Mouse (Mus musculus) limb, embryonic 14.5 days (tissue): ENCODE data around the gene 1700123O20Rik. TPM values are rescaled to one million over a fixed set of nuclear protein-coding genes. Genes with fewer than 3 reads are reported as not detected.

Source experiments
- ATAC-seq: fragments of 200-750 bp; cut with Nextera tagmentation; 2 replicates; pipeline ENCODE4 v1.8.0; 2017; ENCODE audit warnings: low read depth, moderate number of reproducible peaks, moderate TSS enrichment; ENCODE audit not compliant: low FRiP score
- DNase-seq: peaks from one replicate; pipeline ENCODE4 v3.0.0-alpha.2; 2015; ENCODE audit warnings: low spot score
- H3K27ac ChIP-seq: fragments of 300-500 bp; sonication (generic); replicated peaks from 2 replicates; pipeline ENCODE4 v1.5.1; 2014; ENCODE audit warnings: low read depth, mild to moderate bottlenecking, low read length, moderate library complexity, mixed read lengths
- H3K27me3 ChIP-seq: fragments of 300-500 bp; sonication (generic); 2 replicates; pipeline ENCODE4 v1.6.1; 2014; ENCODE audit warnings: low read length, mixed read lengths; ENCODE audit not compliant: control insufficient read depth, insufficient read depth
- H3K36me3 ChIP-seq: fragments of 300-500 bp; sonication (generic); 2 replicates; pipeline ENCODE4 v1.6.1; 2014; ENCODE audit warnings: mild to moderate bottlenecking, low read length, moderate library complexity, mixed read lengths; ENCODE audit not compliant: control insufficient read depth, insufficient read depth
- H3K4me1 ChIP-seq: fragments of 300-500 bp; sonication (generic); 2 replicates; pipeline ENCODE4 v1.6.1; 2014; ENCODE audit warnings: antibody characterized with exemption, low read length, mixed read lengths; ENCODE audit not compliant: control insufficient read depth, insufficient read depth
- H3K4me2 ChIP-seq: fragments of 300-500 bp; sonication (generic); replicated peaks from 2 replicates; pipeline ENCODE4 v1.6.1; 2014; ENCODE audit warnings: low read depth, mild to moderate bottlenecking, low read length, moderate library complexity; ENCODE audit not compliant: severe bottlenecking
- H3K4me3 ChIP-seq: fragments of 300-500 bp; sonication (generic); replicated peaks from 2 replicates; pipeline ENCODE4 v1.5.1; 2014; ENCODE audit warnings: low read length
- H3K9ac ChIP-seq: fragments of 300-500 bp; sonication (generic); 2 replicates; pipeline ENCODE4 v1.6.1; 2014; ENCODE audit warnings: mild to moderate bottlenecking, low read depth, low read length, moderate library complexity; ENCODE audit not compliant: severe bottlenecking
- H3K9me3 ChIP-seq: fragments of 300-500 bp; sonication (generic); 2 replicates; pipeline ENCODE4 v1.6.1; 2016; ENCODE audit warnings: low read length; ENCODE audit not compliant: control insufficient read depth
- POLR2A ChIP-seq: fragments of 200-500 bp; IDR thresholded peaks from 2 replicates; pipeline ENCODE4 v1.8.0; 2012; ENCODE audit warnings: inconsistent platforms, mild to moderate bottlenecking, moderate library complexity, borderline replicate concordance; ENCODE audit not compliant: insufficient read depth, insufficient read length; ENCODE audit errors: extremely low read depth
- WGBS: fragments of 180-500 bp; shearing (Covaris S2); extraction: QIAGEN DNeasy Blood & Tissue Kit; methylation state at CpG from one replicate; pipeline ENCODE4 v1.1.7; 2014; 5-methylcytosine and 5-hydroxymethylcytosine counted together
- polyA plus RNA-seq, 2 experiments: library from polyadenylated mRNA; depleted of rRNA in 1 of 2; stranded (reverse) in 1 of 2; unstranded in 1 of 2; fragments of >200 nt; fragmentation: Nextera tagmentation in 1 of 2; extraction: Ambion mirVana in 1 of 2; gene quantifications; 2 replicates each; pipeline versions ENCODE4 v1.2.1 to v1.2.3; 2012 to 2014

Gene 1700123O20Rik
- polyA plus RNA-seq, 2 experiments = 82.3 to 90.2 TPM

GRCm38 (mm10) chr14:54660009-54660408, 26.0 kb upstream of the 1700123O20Rik start:
- H3K9me3 ChIP-seq = no peaks in the 10 kb centered on the region
- H3K9ac ChIP-seq = no peak overlapping the region
- WGBS = 89% methylated on average over 2 of the region's 2 CpGs
- DNase-seq = no peak
- no peak for TF ChIP-seq POLR2A
- H3K36me3 ChIP-seq = peaks cover 97% of the 10 kb centered on the region
- no peaks in the 10 kb centered on the region for H3K27me3 ChIP-seq
- no peak for ATAC-seq
- no peaks in the 10 kb centered on the region for H3K4me1 ChIP-seq
- H3K27ac ChIP-seq = no peak overlapping the region
- no peak overlapping the region for H3K4me3 ChIP-seq
- H3K4me2 ChIP-seq = no peak overlapping the region

GRCm38 (mm10) chr14:54664477-54665222, 21.4 kb upstream of the 1700123O20Rik start:
- WGBS = 95% methylated on average over 10 of the region's 10 CpGs
- H3K4me2 ChIP-seq = no peak overlapping the region
- no peak for TF ChIP-seq POLR2A
- no peaks in the 10 kb centered on the region for H3K4me1 ChIP-seq
- no peak overlapping the region for H3K4me3 ChIP-seq
- ATAC-seq = no peak
- no peak overlapping the region for H3K9ac ChIP-seq
- H3K36me3 ChIP-seq = peaks cover 96% of the 10 kb centered on the region
- DNase-seq = no peak
- no peak overlapping the region for H3K27ac ChIP-seq
- H3K27me3 ChIP-seq = no peaks in the 10 kb centered on the region
- H3K9me3 ChIP-seq = no peaks in the 10 kb centered on the region

GRCm38 (mm10) chr14:54669381-54669780, 16.6 kb upstream of the 1700123O20Rik start:
- WGBS = 84% methylated on average over 4 of the region's 4 CpGs
- Histone ChIP-seq H3K4me1 (no peaks in the 10 kb centered on the region), H3K9ac (no peak overlapping the region), H3K27me3 (no peaks in the 10 kb centered on the region), H3K36me3 (peaks cover 85% of the 10 kb centered on the region), H3K4me3 (no peak overlapping the region), H3K27ac (no peak overlapping the region), H3K4me2 (no peak overlapping the region), H3K9me3 (no peaks in the 10 kb centered on the region)
- DNase-seq (no peak), ATAC-seq (no peak)
- no peak for TF ChIP-seq POLR2A

- Histone ChIP-seq H3K27me3 (no peaks in the 10 kb centered on the region), H3K4me3 (no peak overlapping the region), H3K9me3 (no peaks in the 10 kb centered on the region), H3K27ac (no peak overlapping the region), H3K4me1 (no peaks in the 10 kb centered on the region), H3K4me2 (no peak overlapping the region), H3K9ac (no peak overlapping the region), H3K36me3 (peaks cover 87% of the 10 kb centered on the region)
- no peak for DNase-seq
- 76% methylated on average over 2 of the region's 2 CpGs for WGBS
- no peak for ATAC-seq
- no peak for TF ChIP-seq POLR2A
Measured at GRCm38 (mm10) chr14:54674317-54674716, 11.7 kb upstream of the 1700123O20Rik start.

GRCm38 (mm10) chr14:54676290-54676689, 9.7 kb upstream of the 1700123O20Rik start:
- peaks cover 76% of the 10 kb centered on the region for H3K36me3 ChIP-seq
- no peak for ATAC-seq
- H3K4me2 ChIP-seq = no peak overlapping the region
- DNase-seq = no peak
- no peak for TF ChIP-seq POLR2A
- H3K9ac ChIP-seq = no peak overlapping the region
- H3K4me3 ChIP-seq = no peak overlapping the region
- no peak overlapping the region for H3K27ac ChIP-seq
- 81% methylated on average over 5 of the region's 5 CpGs for WGBS
- H3K9me3 ChIP-seq = no peaks in the 10 kb centered on the region
- H3K4me1 ChIP-seq = no peaks in the 10 kb centered on the region
- H3K27me3 ChIP-seq = no peaks in the 10 kb centered on the region
